Mouse (Mus musculus) heart, embryonic 13.5 days (tissue): Measurements from ENCODE around the gene Rasip1. TPM values are rescaled to one million over a fixed set of nuclear protein-coding genes. Genes with fewer than 3 reads are reported as not detected.

Source experiments
- ATAC-seq: fragments of 200-750 bp; cut with Nextera tagmentation; 2 replicates; pipeline ENCODE4 v1.8.0; 2017; ENCODE audit warnings: moderate TSS enrichment; ENCODE audit not compliant: insufficient number of reproducible peaks, low FRiP score, low TSS enrichment; ENCODE audit errors: extremely low read depth
- H3K27ac ChIP-seq: fragments of 300-500 bp; sonication (generic); replicated peaks from 2 replicates; pipeline ENCODE4 v1.5.1; 2015; ENCODE audit warnings: moderate library complexity, mild to moderate bottlenecking, inconsistent platforms
- H3K27me3 ChIP-seq: fragments of 300-500 bp; sonication (generic); replicated peaks from 2 replicates; pipeline ENCODE4 v1.6.1; 2015; ENCODE audit warnings: mild to moderate bottlenecking, inconsistent platforms
- H3K36me3 ChIP-seq: fragments of 300-500 bp; sonication (generic); 2 replicates; pipeline ENCODE4 v1.6.1; 2015; ENCODE audit warnings: mild to moderate bottlenecking, inconsistent platforms
- H3K4me1 ChIP-seq: fragments of 300-500 bp; sonication (generic); 2 replicates; pipeline ENCODE4 v1.6.1; 2015; ENCODE audit warnings: inconsistent platforms
- H3K4me2 ChIP-seq: fragments of 300-500 bp; sonication (generic); 2 replicates; pipeline ENCODE4 v1.6.1; 2015; ENCODE audit warnings: inconsistent platforms, mild to moderate bottlenecking, moderate library complexity
- H3K4me3 ChIP-seq: fragments of 300-500 bp; sonication (generic); 2 replicates; pipeline ENCODE4 v1.5.1; 2015; ENCODE audit warnings: moderate library complexity, mild to moderate bottlenecking, inconsistent platforms
- H3K9ac ChIP-seq: fragments of 300-500 bp; sonication (generic); 2 replicates; pipeline ENCODE4 v1.6.1; 2015; ENCODE audit warnings: inconsistent platforms, mild to moderate bottlenecking, moderate library complexity
- H3K9me3 ChIP-seq: fragments of 300-500 bp; sonication (generic); 2 replicates; pipeline ENCODE4 v1.6.1; 2016; ENCODE audit warnings: inconsistent platforms
- WGBS: fragments of 180-500 bp; shearing (Covaris S2); methylation state at CpG from one replicate; pipeline ENCODE4 v1.1.7; 2015; ENCODE audit warnings: mixed read lengths; 5-methylcytosine and 5-hydroxymethylcytosine counted together
- polyA plus RNA-seq: library from polyadenylated mRNA; unstranded; fragments of >200 nt; fragmentation: Nextera tagmentation; extraction: Ambion mirVana; gene quantifications from 2 replicates; pipeline ENCODE4 v1.2.1, GENCODE M21; 2015

Rasip1 gene
- polyA plus RNA-seq, 1 experiment from 2014 or later, result 18.9 TPM

DNA sequence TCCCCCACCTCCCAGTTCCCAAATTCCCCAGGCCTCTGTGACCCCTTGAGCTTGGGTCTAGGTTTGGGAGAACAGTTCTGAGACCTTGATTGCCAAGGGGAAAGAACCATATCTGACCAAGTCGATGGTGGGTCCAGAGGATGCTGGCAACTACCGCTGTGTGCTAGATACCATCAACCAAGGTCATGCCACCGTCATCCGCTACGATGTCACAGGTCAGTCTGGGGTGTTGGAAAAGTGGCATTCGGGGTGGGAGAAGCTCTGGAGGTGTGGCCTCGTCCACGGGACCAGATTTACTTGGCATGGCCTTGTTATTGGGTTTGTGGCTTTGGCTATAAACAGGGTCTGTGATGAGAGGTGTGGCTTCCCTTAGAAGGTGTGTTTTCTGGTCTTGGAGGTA lies 1.8 kb upstream of the Rasip1 start:
- ATAC-seq, result no peak
- H3K27me3 ChIP-seq, result peaks cover 40% of the 10 kb centered on the region
- H3K36me3 ChIP-seq, result no peaks in the 10 kb centered on the region
- peaks cover 10% of the 10 kb centered on the region for H3K4me1 ChIP-seq
- no peak overlapping the region for H3K4me3 ChIP-seq
- no peaks in the 10 kb centered on the region for H3K9me3 ChIP-seq
- no peak overlapping the region for H3K9ac ChIP-seq
- no peak overlapping the region for H3K27ac ChIP-seq
- 81% methylated on average over 8 of the region's 8 CpGs for WGBS
- no peak overlapping the region for H3K4me2 ChIP-seq

GRCm38 (mm10) chr7:45626571-45627076 lies 664 bp upstream of the Rasip1 start:
- Histone ChIP-seq H3K9me3 (no peaks in the 10 kb centered on the region), H3K27me3 (peaks cover 51% of the 10 kb centered on the region), H3K27ac (peak overlapping the region; percentile 90), H3K9ac (peak overlapping the region; percentile 90; the same call in 1 of the 2 replicates), H3K4me1 (peaks cover 8% of the 10 kb centered on the region), H3K4me2 (peak overlapping the region; percentile 13), H3K36me3 (no peaks in the 10 kb centered on the region), H3K4me3 (peak overlapping the region; percentile 67; the same call in 1 of the 2 replicates)
- WGBS, result 74% methylated on average over 7 of the region's 7 CpGs
- no peak for ATAC-seq

- Histone ChIP-seq H3K36me3 (peaks cover under 1% of the 10 kb centered on the region; the same call in 1 of the 2 replicates), H3K9me3 (no peaks in the 10 kb centered on the region), H3K4me3 (peak overlapping the region; percentile 67), H3K4me1 (peaks cover 23% of the 10 kb centered on the region), H3K4me2 (peak overlapping the region; percentile 95), H3K27me3 (peaks cover 53% of the 10 kb centered on the region), H3K9ac (peak overlapping the region; percentile 90), H3K27ac (peak overlapping the region; percentile 90)
- peak; percentile 33; the same call in 1 of the 2 replicates for ATAC-seq
- 1% methylated on average over 91 of the region's 105 CpGs for WGBS
Measured at GRCm38 (mm10) chr7:45628364-45629294, 1.3 kb downstream of the Rasip1 start.

DNA sequence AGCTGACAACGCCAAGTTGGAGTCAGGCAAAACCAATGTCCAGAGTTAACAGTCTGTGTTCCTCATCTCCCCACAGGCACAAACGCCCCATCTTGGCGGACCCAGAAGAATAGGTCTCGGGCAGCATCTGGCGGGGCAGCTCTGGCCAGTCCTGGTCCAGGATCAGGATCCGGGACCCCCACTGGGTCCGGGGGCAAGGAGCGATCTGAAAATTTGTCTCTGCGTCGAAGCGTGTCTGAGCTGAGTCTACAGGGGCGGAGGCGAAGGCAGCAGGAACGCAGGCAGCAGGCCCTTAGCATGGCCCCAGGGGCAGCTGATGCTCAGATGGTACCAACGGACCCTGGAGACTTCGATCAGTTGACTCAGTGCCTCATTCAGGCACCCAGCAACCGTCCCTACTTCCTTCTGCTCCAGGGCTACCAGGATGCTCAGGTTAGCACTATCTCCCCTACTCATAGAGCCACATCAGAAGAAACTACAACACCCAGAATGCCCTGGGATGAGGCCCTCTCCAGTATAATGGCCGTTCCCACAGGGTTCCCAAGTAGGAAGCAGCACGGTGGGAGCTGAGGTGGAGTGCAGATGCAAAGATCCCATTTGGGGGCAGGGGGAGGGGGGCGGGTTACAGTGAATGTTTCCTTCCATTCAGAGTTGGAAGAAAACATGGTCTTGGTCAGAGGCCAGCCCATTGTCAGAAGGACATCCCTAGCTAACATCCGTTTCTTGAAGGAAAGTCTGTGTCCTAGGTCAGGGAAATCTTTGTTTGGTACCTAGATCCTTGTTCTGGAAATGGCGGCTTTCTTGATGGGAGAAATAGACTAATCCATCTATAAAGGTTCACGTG lies 3.0 kb downstream of the Rasip1 start:
- Histone ChIP-seq H3K27me3 (peaks cover 53% of the 10 kb centered on the region), H3K4me3 (peak overlapping the region; percentile 7; the same call in 1 of the 2 replicates), H3K27ac (0 out of 2 replicates have a peak overlapping the region, but pooled peaks have one; percentile 12), H3K36me3 (peaks cover 2% of the 10 kb centered on the region; the same call in 1 of the 2 replicates), H3K9ac (0 out of 2 replicates have a peak overlapping the region, but pooled peaks have one; percentile 5), H3K4me1 (peaks cover 30% of the 10 kb centered on the region), H3K4me2 (peak overlapping the region; percentile 95), H3K9me3 (no peaks in the 10 kb centered on the region)
- 64% methylated on average over 23 of the region's 23 CpGs for WGBS
- ATAC-seq, result no peak

DNA sequence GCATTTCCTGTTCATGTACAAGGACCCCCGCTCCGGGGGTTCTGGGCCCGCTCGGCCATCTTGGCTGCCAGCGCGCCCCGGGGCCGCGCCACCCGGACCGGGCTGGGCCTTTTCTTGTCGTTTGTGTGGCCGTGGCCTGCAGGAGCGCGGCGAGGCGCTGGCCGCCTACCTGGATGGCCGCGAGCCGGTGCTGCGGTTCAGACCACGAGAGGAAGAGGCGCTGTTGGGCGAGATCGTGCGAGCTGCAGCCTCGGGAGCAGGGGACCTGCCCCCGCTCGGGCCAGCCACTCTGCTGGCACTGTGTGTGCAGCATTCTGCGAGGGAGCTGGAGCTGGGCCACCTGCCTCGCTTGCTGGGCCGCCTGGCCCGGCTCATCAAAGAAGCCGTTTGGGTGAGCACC lies 5.2 kb downstream of the Rasip1 start:
- H3K4me3 ChIP-seq, result peak overlapping the region; percentile 37
- no peak for ATAC-seq
- peaks cover 41% of the 10 kb centered on the region for H3K27me3 ChIP-seq
- WGBS, result 24% methylated on average over 35 of the region's 35 CpGs
- 0 out of 2 replicates have a peak overlapping the region, but pooled peaks have one; percentile 3 for H3K27ac ChIP-seq
- peak overlapping the region; percentile 73 for H3K9ac ChIP-seq
- peaks cover 41% of the 10 kb centered on the region for H3K4me1 ChIP-seq
- peaks cover 17% of the 10 kb centered on the region for H3K36me3 ChIP-seq
- peak overlapping the region; percentile 62 for H3K4me2 ChIP-seq
- H3K9me3 ChIP-seq, result no peaks in the 10 kb centered on the region

DNA sequence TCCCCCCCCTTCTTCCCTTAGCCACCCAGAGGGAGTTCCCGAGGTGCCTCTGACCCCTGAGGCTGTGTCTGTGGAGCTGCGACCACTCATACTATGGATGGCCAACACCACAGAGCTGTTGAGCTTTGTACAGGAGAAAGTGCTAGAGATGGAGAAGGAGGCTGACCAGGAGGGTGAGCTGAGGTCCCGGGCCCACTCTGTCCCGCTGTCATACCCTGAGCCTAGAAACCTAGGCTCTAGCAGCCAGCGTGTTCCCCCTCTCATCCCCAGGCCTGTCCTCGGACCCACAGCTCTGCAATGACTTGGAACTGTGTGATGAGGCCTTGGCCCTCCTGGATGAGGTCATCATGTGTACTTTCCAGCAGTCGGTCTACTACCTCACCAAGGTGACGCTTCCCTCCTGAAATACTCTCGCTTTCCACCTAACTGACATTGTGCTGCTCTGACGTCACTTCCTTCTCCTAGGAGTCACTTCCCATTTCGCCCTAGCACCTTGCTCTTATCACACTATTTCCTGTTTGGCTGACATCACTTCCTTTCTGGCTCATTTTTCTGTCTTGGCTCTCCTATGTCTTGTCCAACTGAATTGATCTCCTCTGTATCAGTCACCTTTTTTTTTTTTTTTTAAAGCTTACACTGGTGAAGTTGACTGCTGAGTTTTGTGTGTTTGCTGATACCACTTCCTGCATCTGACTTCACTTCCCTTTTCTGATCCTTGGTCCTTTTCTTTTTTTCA lies 7.8 kb downstream of the Rasip1 start:
- peaks cover 18% of the 10 kb centered on the region for H3K36me3 ChIP-seq
- no peak for ATAC-seq
- H3K9me3 ChIP-seq, result no peaks in the 10 kb centered on the region
- no peak overlapping the region for H3K9ac ChIP-seq
- 71% methylated on average over 11 of the region's 11 CpGs for WGBS
- H3K4me3 ChIP-seq, result no peak overlapping the region
- peaks cover 56% of the 10 kb centered on the region for H3K4me1 ChIP-seq
- H3K27ac ChIP-seq, result peak overlapping the region; percentile 80
- peaks cover 21% of the 10 kb centered on the region for H3K27me3 ChIP-seq
- H3K4me2 ChIP-seq, result no peak overlapping the region

DNA sequence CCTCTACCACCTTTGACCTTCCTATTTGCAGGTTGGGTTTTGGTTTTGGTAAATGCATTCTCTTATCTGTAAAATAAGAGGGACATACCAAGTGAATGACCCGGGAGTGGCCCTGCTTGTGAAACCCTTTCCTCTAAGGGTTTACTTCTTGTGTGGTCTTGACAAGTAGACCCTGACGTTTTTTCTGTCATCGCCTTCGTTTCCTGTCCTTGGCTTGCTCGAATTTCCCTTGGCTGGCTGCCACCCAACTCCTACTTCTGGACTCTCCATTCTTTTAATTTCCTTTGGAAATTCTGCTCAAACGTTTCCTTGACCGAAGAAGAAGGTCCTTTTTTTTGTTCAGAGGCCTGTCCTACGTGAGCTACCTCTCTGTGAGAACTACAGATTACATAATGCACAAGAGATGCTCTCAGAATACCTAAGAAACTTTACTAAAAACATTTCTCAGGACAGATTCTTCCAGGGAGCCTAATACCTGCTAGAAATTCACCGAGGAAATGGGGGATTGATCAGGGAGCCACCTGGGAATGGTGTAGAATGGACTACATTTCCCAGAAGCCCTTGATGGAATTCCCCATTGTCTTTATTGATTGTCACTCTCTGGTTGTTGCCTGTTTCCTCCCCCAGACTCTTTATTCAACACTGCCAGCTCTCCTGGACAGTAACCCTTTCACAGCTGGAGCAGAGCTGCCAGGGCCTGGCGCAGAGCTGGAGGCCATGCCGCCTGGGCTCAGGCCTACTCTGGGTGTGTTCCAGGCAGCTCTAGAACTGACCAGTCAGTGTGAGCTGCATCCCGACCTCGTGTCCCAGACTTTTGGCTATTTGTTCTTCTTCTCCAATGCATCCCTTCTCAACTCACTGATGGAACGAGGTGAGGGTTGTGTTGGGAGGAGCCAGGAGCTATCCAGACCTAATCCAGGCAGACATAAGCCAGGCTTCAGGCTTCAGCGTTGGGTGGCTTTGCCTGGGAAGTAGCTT lies 8.7 kb downstream of the Rasip1 start:
- H3K27me3 ChIP-seq, result peaks cover 13% of the 10 kb centered on the region
- no peaks in the 10 kb centered on the region for H3K9me3 ChIP-seq
- 62% methylated on average over 15 of the region's 15 CpGs for WGBS
- peak overlapping the region; percentile 80 for H3K27ac ChIP-seq
- ATAC-seq, result no peak
- H3K4me2 ChIP-seq, result peak overlapping the region; percentile 24; the same call in 1 of the 2 replicates
- no peak overlapping the region for H3K4me3 ChIP-seq
- H3K9ac ChIP-seq, result no peak overlapping the region
- peaks cover 64% of the 10 kb centered on the region for H3K4me1 ChIP-seq
- peaks cover 18% of the 10 kb centered on the region for H3K36me3 ChIP-seq

- H3K4me2 ChIP-seq, result no peak overlapping the region
- no peak overlapping the region for H3K27ac ChIP-seq
- ATAC-seq, result no peak
- H3K27me3 ChIP-seq, result no peaks in the 10 kb centered on the region; the same call in 1 of the 2 replicates
- H3K4me1 ChIP-seq, result peaks cover 73% of the 10 kb centered on the region
- no peaks in the 10 kb centered on the region for H3K9me3 ChIP-seq
- 87% methylated on average over 6 of the region's 6 CpGs for WGBS
- H3K36me3 ChIP-seq, result peaks cover 18% of the 10 kb centered on the region
- no peak overlapping the region for H3K4me3 ChIP-seq
- H3K9ac ChIP-seq, result no peak overlapping the region
Measured at GRCm38 (mm10) chr7:45637710-45638109, 10.4 kb downstream of the Rasip1 start.

GRCm38 (mm10) chr7:45638623-45639401 lies 11.5 kb downstream of the Rasip1 start:
- WGBS, result 28% methylated on average over 29 of the region's 29 CpGs
- H3K27me3 ChIP-seq, result no peaks in the 10 kb centered on the region
- H3K36me3 ChIP-seq, result peaks cover 16% of the 10 kb centered on the region
- peak overlapping the region; percentile 66 for H3K4me2 ChIP-seq
- peak overlapping the region; percentile 39 for H3K4me3 ChIP-seq
- no peak overlapping the region for H3K27ac ChIP-seq
- peak; percentile 53; the same call in 1 of the 2 replicates for ATAC-seq
- H3K9me3 ChIP-seq, result no peaks in the 10 kb centered on the region
- H3K9ac ChIP-seq, result peak overlapping the region; percentile 57; the same call in 1 of the 2 replicates
- H3K4me1 ChIP-seq, result peaks cover 67% of the 10 kb centered on the region
